Mouse (Mus musculus): ENCODE measurements at regions not wholly inside any gene's neighbourhood (a gene's known extent, or its start where the extent isn't known, plus 50 kb on each side); places are given as distances from the start of the nearest gene placed in this dataset.

DNA sequence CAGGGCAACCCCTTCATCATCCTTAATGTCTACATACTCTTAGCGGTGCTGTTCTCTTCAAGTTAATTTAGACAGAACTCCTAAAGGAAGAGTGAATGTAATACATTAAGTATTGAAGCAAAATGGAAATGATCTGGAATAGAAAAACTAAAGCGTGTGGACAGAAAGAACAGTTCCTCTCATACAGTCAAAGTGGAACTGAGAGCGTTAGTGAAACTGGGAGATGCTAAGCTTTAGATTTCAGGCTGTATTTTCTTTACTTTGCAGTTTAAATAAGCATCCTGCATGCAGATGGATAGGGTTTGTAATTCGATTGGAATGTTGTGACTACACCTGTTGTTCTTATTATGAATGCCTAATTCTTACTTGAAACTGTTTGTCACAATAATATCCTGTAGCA is 286.5 kb upstream of the Pitrm1 start:
- Histone ChIP-seq H3K9me3 (ENCODE audit: low read length) (no peaks in the 10 kb centered on the region), H3K36me3 (replicated peaks; ENCODE audit: insufficient read depth, low read length) (no peaks in the 10 kb centered on the region), H3K27ac (ENCODE audit: low read depth) (no peak overlapping the region), H3K4me3 (ENCODE audit: low read depth, low read length) (no peak overlapping the region), H3K27me3 (ENCODE audit: insufficient read depth, low read length) (no peaks in the 10 kb centered on the region), H3K4me1 (ENCODE audit: insufficient read depth) (no peaks in the 10 kb centered on the region), H3K4me2 (ENCODE audit: low read depth, low read length) (no peak overlapping the region), H3K9ac (replicated peaks) (no peak overlapping the region)
- WGBS (ENCODE audit: insufficient replicate concordance), result 81% methylated on average over 4 of the region's 4 CpGs
- TF ChIP-seq CTCF (IDR thresholded peaks at IDR 0.05; ENCODE audit: low read depth) (no peak), EP300 (IDR thresholded peaks at IDR 0.05; ENCODE audit: low read depth) (no peak)
- no peak for DNase-seq
- ATAC-seq, result no peak

DNA sequence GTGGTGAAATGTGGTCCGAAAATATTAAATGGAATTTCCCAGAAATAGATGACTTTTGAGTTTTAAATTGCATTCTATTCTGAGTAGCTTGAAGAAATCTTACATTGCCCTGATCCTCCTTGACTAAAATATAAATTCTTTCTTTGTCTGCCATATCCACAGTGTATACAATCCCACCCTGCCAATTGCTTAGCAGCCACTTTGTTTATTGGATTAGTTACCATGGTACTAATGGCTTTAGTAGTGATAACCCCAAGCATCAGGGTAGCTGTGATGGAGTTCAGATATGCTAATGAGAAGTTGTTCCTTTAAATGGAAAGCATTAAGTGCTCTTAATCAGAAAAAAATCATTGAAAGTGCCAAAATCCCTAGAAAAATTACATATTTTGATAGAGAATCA is 277.4 kb upstream of the Pitrm1 start:
- Histone ChIP-seq H3K9ac (replicated peaks) (no peak overlapping the region), H3K9me3 (ENCODE audit: low read length) (no peaks in the 10 kb centered on the region), H3K27me3 (ENCODE audit: insufficient read depth, low read length) (no peaks in the 10 kb centered on the region), H3K4me3 (ENCODE audit: low read depth, low read length) (no peak overlapping the region), H3K4me1 (ENCODE audit: insufficient read depth) (no peaks in the 10 kb centered on the region), H3K36me3 (replicated peaks; ENCODE audit: insufficient read depth, low read length) (no peaks in the 10 kb centered on the region), H3K4me2 (ENCODE audit: low read depth, low read length) (no peak overlapping the region), H3K27ac (ENCODE audit: low read depth) (no peak overlapping the region)
- no peak for TF ChIP-seq EP300 (IDR thresholded peaks at IDR 0.05; ENCODE audit: low read depth)
- TF ChIP-seq CTCF (IDR thresholded peaks at IDR 0.05; ENCODE audit: low read depth), result no peak
- ATAC-seq (no peak), DNase-seq (no peak)
- WGBS (ENCODE audit: insufficient replicate concordance), result 93% methylated on average over 1 of the region's 1 CpGs

DNA sequence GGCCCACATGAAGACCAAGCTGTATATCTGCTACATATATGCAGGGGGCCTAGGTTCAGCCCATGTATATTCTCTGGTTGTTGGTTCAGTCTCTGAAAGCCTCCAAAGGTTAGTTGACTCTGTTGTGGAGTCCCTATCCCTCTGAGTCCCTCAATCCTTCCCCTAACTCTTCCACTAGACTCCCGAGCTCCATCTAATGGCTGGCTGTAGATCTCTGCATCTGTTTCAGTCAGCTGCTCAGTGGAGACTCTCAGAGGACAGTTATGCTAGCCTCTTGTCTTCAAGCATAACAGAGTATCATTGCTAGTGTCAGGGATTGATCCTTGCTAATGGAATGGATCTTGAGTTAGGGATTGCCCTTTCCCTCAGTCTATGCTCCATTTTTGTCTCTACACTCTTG is 275.0 kb upstream of the Pitrm1 start:
- H3K36me3 ChIP-seq (replicated peaks; ENCODE audit: insufficient read depth, low read length), result no peaks in the 10 kb centered on the region
- no peak overlapping the region for H3K4me3 ChIP-seq (ENCODE audit: low read depth, low read length)
- no peak for ATAC-seq
- no peak overlapping the region for H3K9ac ChIP-seq (replicated peaks)
- no peak overlapping the region for H3K4me2 ChIP-seq (ENCODE audit: low read depth, low read length)
- no peaks in the 10 kb centered on the region for H3K27me3 ChIP-seq (ENCODE audit: insufficient read depth, low read length)
- H3K4me1 ChIP-seq (ENCODE audit: insufficient read depth), result no peaks in the 10 kb centered on the region
- WGBS (ENCODE audit: insufficient replicate concordance), result 65% methylated on average over 1 of the region's 1 CpGs
- no peak overlapping the region for H3K27ac ChIP-seq (ENCODE audit: low read depth)
- no peak for DNase-seq
- TF ChIP-seq CTCF (IDR thresholded peaks at IDR 0.05; ENCODE audit: low read depth), result no peak
- TF ChIP-seq EP300 (IDR thresholded peaks at IDR 0.05; ENCODE audit: low read depth), result no peak
- no peaks in the 10 kb centered on the region for H3K9me3 ChIP-seq (ENCODE audit: low read length)

DNA sequence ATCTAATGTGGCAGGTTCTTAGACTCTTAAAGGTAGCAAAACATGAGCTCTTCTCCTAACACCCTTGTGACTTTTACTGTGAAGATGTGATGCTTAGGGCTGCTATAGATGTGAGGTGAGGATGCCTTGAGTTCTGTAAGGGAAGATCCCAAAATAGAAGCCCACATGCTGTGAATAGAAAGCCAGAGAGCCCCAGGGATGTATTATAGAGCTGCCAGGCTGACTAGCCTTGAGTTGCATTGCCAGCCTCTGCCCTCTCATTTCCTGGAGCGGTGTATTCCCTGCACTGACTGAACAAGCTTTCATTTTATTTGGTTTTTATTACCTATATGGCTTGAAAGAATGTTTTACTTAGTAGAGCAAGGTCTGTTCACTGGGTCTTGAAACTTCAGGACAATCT is 267.9 kb upstream of the Pitrm1 start:
- Histone ChIP-seq H3K9me3 (ENCODE audit: low read length) (no peaks in the 10 kb centered on the region), H3K4me2 (ENCODE audit: low read depth, low read length) (no peak overlapping the region), H3K27me3 (ENCODE audit: insufficient read depth, low read length) (no peaks in the 10 kb centered on the region), H3K4me3 (ENCODE audit: low read depth, low read length) (no peak overlapping the region), H3K27ac (ENCODE audit: low read depth) (no peak overlapping the region), H3K9ac (replicated peaks) (no peak overlapping the region), H3K36me3 (replicated peaks; ENCODE audit: insufficient read depth, low read length) (no peaks in the 10 kb centered on the region), H3K4me1 (ENCODE audit: insufficient read depth) (no peaks in the 10 kb centered on the region)
- ATAC-seq, result no peak
- DNase-seq, result no peak
- WGBS (ENCODE audit: insufficient replicate concordance), result 66% methylated on average over 1 of the region's 1 CpGs
- no peak for TF ChIP-seq EP300 (IDR thresholded peaks at IDR 0.05; ENCODE audit: low read depth)

DNA sequence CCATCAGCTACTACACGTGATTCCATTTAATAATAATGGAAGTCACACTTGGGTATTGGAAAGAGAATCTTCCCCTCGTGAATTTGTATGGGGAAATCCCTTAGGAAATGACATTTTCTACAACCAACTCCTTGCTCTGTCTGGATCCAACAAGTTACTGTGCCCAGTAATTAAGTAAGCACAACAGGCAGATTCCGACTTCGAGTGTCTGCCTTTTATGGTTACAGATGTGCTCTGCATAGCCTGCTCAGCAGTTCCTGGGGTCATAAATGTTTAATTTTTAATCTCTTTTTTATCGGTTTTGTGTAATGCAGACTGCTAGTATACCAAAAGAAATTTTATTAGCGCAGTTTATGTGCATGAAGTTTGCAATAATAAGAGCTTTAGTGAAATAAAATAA is 259.8 kb upstream of the Pitrm1 start:
- 75% methylated on average over 6 of the region's 6 CpGs for whole genome bisulfite sequencing (ENCODE audit: insufficient replicate concordance)
- TF ChIP-seq EP300 (IDR thresholded peaks at IDR 0.05; ENCODE audit: low read depth) (no peak), CTCF (IDR thresholded peaks at IDR 0.05; ENCODE audit: low read depth) (no peak)
- H3K9me3 ChIP-seq (ENCODE audit: low read length), result no peaks in the 10 kb centered on the region

DNA sequence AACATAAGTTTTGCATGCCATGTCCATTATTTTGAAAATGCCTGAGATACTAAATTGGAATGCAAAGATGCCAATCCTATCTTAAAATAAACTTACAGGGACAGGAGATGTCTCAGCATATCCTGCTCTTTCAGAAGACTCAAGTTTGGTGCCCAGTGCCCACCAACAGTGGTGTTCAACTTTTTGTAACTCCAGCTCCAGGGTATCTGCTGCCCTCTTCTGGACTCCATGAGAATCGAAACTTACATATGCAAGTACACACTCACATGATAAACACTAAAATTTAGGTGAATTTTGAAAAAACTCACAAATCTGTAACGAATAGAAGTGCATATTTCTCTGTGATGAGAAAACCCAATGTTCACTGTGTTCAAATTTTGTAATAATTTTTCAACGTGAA is 255.9 kb upstream of the Pitrm1 start:
- Histone ChIP-seq H3K9ac (replicated peaks) (no peak overlapping the region), H3K27me3 (ENCODE audit: insufficient read depth, low read length) (no peaks in the 10 kb centered on the region), H3K27ac (ENCODE audit: low read depth) (no peak overlapping the region), H3K9me3 (ENCODE audit: low read length) (no peaks in the 10 kb centered on the region), H3K36me3 (replicated peaks; ENCODE audit: insufficient read depth, low read length) (no peaks in the 10 kb centered on the region), H3K4me1 (ENCODE audit: insufficient read depth) (no peaks in the 10 kb centered on the region), H3K4me3 (ENCODE audit: low read depth, low read length) (no peak overlapping the region), H3K4me2 (ENCODE audit: low read depth, low read length) (no peak overlapping the region)
- 42% methylated on average over 3 of the region's 3 CpGs for WGBS (ENCODE audit: insufficient replicate concordance)
- TF ChIP-seq EP300 (IDR thresholded peaks at IDR 0.05; ENCODE audit: low read depth) (no peak), CTCF (IDR thresholded peaks at IDR 0.05; ENCODE audit: low read depth) (peak; percentile 61)
- DNase-seq, result no peak
- no peak for ATAC-seq

More for the DNA sequence above, 259.8 kb upstream of the Pitrm1 start:
- H3K36me3 ChIP-seq (replicated peaks; ENCODE audit: insufficient read depth, low read length), result no peaks in the 10 kb centered on the region
- no peaks in the 10 kb centered on the region for H3K27me3 ChIP-seq (ENCODE audit: insufficient read depth, low read length)
- ATAC-seq (no peak), DNase-seq (no peak)
- H3K4me1 ChIP-seq (ENCODE audit: insufficient read depth), result no peaks in the 10 kb centered on the region
- no peak overlapping the region for H3K4me2 ChIP-seq (ENCODE audit: low read depth, low read length)
- no peak overlapping the region for H3K27ac ChIP-seq (ENCODE audit: low read depth)
- H3K4me3 ChIP-seq (ENCODE audit: low read depth, low read length), result no peak overlapping the region
- no peak overlapping the region for H3K9ac ChIP-seq (replicated peaks)

DNA sequence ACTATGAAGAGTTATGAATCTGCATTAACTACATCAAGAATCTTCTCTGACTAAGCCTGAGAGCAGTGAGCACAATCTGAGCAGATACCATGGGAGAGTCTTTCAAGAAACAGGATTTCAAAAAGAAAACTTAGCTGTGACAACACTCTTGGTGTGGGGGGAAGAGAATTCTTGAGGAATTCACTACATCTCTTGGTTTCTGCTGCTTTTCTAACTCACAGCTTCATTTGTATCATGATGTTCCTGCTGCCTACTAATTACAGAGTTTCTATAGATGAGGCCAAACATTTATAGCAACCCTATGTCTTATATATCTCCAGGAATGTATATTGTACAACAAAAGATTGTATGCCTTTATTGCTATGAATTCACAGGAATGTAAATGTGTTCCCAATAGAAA is 242.2 kb upstream of the Pitrm1 start:
- H3K4me2 ChIP-seq (ENCODE audit: low read depth, low read length), result no peak overlapping the region
- no peaks in the 10 kb centered on the region for H3K36me3 ChIP-seq (replicated peaks; ENCODE audit: insufficient read depth, low read length)
- H3K27ac ChIP-seq (ENCODE audit: low read depth), result no peak overlapping the region
- H3K27me3 ChIP-seq (ENCODE audit: insufficient read depth, low read length), result no peaks in the 10 kb centered on the region
- no peak for ATAC-seq
- H3K4me1 ChIP-seq (ENCODE audit: insufficient read depth), result no peaks in the 10 kb centered on the region
- no peak overlapping the region for H3K4me3 ChIP-seq (ENCODE audit: low read depth, low read length)
- H3K9ac ChIP-seq (replicated peaks), result no peak overlapping the region
- H3K9me3 ChIP-seq (ENCODE audit: low read length), result no peaks in the 10 kb centered on the region
- no peak for DNase-seq
- no peak for TF ChIP-seq CTCF (IDR thresholded peaks at IDR 0.05; ENCODE audit: low read depth)
- TF ChIP-seq EP300 (IDR thresholded peaks at IDR 0.05; ENCODE audit: low read depth), result no peak
